Mouse (Mus musculus): ENCODE measurements around the gene Gm1604a. TPM values are rescaled to one million over a fixed set of nuclear protein-coding genes. Genes with fewer than 3 reads are reported as not detected.

The Gm1604a gene
- polyA plus RNA-seq (2012; rRNA removed), result not detected in 2 replicates

GRCm38 (mm10) chr17:7025257-7025656, at the start of gene Gm1604a:
Gene Gm1604a, plus strand, starts transcription at chr17:7025568.

GRCm38 (mm10) chr17:6978287-6979248, 46.8 kb upstream of the Gm1604a start, which contains the start of gene Gm49721:
Gene Gm49721, plus strand, starts transcription at chr17:6978904.

Other genes starting within 250 kb of the Gm1604a start
- 31.0 and 32.3 TPM in 2 replicates for gene Ezr, start 242.8 kb upstream of the Gm1604a start, polyA plus RNA-seq (2012; rRNA removed)
- gene Rsph3b, start 76.9 kb upstream of the Gm1604a start, polyA plus RNA-seq (2012; rRNA removed), result 6.4 and 6.5 TPM in 2 replicates
- 11.9 and 13.3 TPM in 2 replicates for gene Tagap1, start 64.4 kb upstream of the Gm1604a start, polyA plus RNA-seq (2012; rRNA removed)
- 68.1 and 69.8 TPM in 2 replicates for gene Rnaset2b, start 54.9 kb upstream of the Gm1604a start, polyA plus RNA-seq (2012; rRNA removed)
- gene Gm49721, start 46.7 kb upstream of the Gm1604a start, polyA plus RNA-seq (2012; rRNA removed), result 0.17 TPM in 1 of 2 replicates, not detected in the other
- gene Rps6ka2, start 144.5 kb downstream of the Gm1604a start, polyA plus RNA-seq (2012; rRNA removed), result 0.95 and 0.98 TPM in 2 replicates

Measured in liver, embryonic 14 days (tissue).